Mouse (Mus musculus): ENCODE measurements around the gene Qrich1. TPM values are rescaled to one million over a fixed set of nuclear protein-coding genes. Genes with fewer than 3 reads are reported as not detected.
A peak's percentile ranks its signal among the peaks of the same experiment; 100 is the strongest.

Qrich1 gene
- polyA plus RNA-seq, 1 experiment from 2014 or later = 84.5 TPM

GRCm38 (mm10) chr9:108563671-108564070 is 47.1 kb downstream of the Qrich1 start:
- no peak for DNase-seq (ENCODE audit: low spot score)

DNA sequence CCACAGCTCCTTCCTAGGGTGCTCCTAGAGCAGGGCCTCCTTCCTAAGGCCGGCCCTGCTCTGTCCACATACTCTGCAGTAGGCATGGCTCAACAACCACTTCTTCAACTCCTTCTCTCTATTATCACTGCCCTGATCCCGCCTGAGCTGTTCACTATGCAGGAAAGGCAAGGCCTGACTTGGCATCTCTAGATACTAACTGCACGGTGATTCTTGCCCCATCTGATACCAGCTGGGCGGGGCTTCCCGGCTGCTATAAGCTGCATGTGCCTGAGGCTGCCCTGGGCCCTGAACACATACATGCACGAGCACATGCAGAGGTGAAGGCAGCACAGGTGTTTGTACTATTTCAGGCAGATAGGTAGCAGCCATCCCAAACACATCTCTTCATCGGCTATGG is 47.5 kb downstream of the Qrich1 start:
- no peak for DNase-seq (ENCODE audit: low spot score)

DNA sequence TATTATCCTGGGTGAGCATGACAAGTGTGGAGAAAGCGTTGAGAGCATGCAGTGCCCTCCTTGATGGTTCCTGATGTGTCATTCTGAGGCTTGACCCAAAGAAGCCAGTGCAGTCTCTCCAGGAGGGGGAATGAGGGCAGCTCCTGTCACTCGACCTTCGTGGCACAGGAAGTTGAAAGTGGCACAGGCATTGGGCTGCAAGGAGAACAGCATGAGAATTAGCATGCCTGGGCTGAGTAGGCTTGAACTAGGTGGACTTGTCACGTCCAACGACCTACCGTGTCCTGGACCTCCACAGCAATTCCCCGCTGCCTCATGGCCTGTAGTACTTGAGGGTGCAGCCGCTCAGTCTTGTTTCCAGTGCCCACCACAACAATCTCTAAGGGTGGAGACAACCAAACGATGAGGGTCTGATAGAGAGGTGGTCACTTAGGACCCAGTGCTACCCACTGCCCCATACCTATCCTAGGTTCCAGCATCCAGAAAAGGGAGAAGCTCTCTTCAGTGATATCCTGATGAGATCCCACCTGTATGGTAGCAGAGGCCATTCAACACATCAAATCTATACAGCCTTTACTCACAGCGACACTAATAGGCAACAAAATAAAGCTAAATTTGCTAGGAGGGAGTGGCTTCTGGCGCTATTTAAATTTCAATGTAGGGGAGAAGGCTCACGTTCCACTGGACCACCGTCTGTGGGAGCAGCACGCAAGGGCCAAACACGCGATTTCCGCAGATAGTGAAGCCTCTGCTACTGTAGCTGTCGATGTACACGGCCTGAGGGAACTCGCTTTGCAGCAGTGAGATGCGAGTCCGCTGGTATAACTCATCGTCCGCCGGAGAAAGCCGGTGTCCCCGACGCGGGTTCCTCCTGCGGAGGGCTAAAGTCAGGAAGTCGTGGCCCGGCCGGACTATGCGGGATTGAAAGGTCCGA is 49.5 kb downstream of the Qrich1 start:
- no peak for DNase-seq (ENCODE audit: low spot score)

GRCm38 (mm10) chr9:108566815-108567776 is 50.5 kb downstream of the Qrich1 start, which contains the start of gene Ndufaf3:
Gene Ndufaf3, minus strand, starts transcription at chr9:108567434.
- DNase-seq (ENCODE audit: low spot score) = peak; percentile 94

DNA sequence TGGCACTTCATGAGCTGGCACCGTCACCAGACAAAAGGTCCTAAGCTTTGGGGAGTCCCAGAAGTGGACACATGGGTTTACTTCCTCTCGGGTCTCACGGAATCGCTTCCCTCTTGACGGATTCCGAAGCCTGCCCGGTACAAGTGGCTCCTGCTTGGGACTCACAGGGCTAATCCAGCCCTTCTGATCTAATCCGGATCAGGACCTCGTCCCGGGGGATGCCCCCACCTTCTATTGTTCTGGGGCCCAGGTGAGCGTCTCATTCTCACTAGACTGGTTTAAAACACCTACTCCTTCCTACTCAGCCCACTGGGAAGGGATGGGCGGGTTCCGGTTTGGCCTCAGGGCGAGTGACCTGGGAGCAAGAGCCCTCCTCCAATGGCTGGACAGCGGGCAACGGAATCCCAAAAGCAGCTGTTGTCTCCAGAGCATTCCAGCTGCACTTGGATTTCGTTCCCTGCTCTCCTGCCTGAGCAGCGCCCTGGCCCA is 51.4 kb downstream of the Qrich1 start:
- DNase-seq (ENCODE audit: low spot score) = no peak

DNA sequence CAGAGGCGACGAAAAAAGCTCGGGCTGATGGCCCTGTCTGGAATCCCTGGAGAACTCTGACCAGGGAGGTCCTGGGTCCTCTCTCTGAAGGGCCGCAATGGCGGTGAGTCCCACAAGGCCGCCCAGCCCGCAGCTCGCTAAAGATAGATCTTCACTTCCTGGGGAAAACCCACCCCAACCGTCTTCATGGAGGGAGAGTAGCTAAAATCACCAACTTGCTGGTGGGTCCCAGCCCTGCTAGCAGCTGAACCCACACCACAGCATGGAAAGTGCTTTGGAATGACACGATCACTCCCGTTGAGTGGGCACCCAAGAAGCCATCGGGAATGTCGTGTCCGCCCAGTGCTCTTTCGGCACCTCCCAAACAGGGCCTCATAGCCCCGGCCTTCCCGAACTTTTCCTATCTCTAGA is 51.9 kb downstream of the Qrich1 start:
- DNase-seq (ENCODE audit: low spot score) = peak; percentile 19

GRCm38 (mm10) chr9:108569381-108570206 is 53.0 kb downstream of the Qrich1 start, which contains the start of gene Dalrd3:
Gene Dalrd3, plus strand, starts transcription at chr9:108569886.
- peak; percentile 93 for DNase-seq (ENCODE audit: low spot score)

DNA sequence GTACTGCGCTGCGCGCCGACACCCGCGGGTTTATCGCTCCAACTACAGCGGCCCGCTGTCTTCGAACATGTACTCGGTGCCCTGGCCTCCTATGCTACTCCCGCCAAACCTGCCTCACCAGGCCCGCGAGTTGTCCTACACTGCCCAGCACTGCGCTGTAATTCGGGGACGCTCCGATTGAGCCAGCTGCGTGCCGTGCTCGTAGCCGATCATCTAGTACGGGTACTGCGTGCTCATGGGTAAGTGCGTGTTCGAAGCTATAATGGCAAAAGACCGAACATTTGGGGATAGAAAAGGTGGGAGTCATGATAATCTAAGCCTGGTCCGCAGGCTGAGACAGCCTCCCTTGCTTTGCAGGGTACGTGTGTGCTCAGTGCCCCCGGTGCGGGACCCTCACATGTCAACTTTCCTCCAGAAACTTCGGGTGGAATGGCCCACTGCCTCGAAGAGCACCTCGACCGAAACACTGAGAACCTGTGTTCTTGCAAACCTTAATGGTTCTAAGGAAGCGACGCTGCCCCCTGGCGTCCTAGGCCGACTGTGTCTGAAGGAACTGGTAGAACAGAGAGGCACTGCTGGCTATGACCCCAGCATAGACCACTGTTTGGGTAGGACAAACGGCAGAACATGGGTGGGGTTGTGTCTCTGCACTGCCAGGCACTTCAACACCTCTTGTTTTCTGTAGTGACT is 53.7 kb downstream of the Qrich1 start:
- DNase-seq (ENCODE audit: low spot score) = peak; percentile 90

DNA sequence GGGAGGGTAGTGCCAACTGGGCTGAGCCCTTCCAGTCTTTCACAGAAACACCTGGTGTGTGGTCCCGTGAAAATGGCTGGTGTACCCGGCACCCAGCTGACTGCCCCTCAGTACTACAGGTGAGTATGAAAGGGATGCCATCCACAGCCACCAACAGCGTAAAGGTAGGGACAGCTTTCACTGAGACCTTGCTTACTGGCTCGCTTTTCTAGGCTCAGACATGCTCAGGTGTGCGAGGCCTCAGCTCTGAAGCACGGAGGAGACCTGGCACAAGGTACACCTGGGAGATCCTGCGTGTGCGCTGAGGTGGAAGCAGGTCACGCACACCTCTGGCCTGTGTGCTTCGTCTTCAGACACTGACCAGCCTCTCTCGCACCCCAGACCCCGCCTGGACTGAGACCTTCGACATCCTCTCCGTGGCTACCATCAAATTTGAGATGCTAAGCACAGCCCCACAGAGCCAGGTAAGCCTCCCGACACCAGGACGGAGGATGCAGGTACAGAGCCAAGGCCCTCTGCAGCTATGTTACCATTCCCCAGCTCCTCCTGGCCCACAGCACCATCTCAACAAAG is 54.9 kb downstream of the Qrich1 start:
- DNase-seq (ENCODE audit: low spot score) = no peak

- DNase-seq (ENCODE audit: low spot score) = no peak
Measured at GRCm38 (mm10) chr9:108572321-108572720, 55.7 kb downstream of the Qrich1 start.

DNA sequence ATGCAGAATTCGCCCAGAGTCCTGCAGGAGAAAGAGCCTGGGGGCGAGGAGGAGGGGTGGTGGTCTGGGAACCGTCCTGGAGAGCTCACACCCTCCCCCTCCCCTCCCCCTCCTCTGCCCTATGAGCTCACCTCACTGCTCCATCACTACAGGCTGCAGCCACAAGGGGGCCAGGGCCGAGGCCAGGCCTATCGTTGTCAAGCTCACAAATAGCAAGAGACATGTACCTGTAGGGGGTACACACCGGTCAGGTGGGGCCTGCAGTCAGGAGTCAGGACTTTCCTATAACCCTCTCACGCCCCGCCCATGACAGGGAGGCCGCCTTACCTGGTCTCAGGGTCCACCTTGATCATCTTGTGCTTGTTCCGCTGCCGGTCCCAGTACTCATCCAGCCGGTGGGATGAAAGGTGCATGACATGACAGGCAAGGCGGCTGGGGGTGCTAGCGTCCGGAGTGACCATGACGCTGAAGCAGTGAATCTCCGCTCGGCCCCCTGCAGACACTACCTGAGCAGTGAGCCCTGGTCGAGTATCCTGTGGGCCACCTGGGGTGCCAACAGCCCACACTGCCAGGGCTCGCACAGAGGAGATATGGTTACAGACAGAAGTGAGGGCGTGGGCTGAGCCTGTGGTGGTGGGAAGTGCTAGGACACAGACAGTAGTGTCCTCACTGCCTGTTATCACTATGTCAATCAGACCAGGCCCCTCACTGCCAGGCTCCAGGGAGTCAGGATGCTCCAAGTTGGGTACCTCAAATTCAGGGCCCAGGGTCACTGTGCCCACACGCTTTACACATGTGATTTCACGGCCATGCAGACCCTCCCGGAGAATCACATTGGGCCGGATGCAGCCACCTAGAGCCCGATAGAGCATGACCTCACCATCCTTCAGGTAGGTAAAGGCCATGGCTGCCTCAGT is 57.4 kb downstream of the Qrich1 start:
- DNase-seq (ENCODE audit: low spot score) = peak; percentile 74

DNA sequence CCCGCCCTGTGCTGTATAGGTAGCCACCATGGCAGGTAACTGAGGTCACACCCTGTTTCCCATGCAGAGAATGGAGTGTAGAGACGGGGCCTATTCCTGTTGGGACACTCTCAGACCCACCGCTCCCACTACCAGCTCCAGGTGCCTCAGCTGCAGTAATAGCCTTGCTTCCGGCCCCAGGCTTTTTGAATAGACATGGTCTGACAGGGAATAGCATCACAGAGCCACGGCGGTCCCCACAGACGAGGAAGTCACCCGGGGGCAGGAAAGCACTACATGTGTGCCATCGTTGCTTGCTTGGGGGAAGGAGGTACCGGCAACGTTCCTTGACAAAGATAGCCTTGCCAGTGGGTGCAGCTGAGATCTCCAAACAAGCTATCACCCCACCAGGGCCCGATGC is 58.3 kb downstream of the Qrich1 start:
- no peak for DNase-seq (ENCODE audit: low spot score)

- DNase-seq (ENCODE audit: low spot score) = no peak
Measured at GRCm38 (mm10) chr9:108575321-108576297, 59.0 kb downstream of the Qrich1 start.

- no peak for DNase-seq (ENCODE audit: low spot score)
Measured at GRCm38 (mm10) chr9:108577025-108577424, 60.4 kb downstream of the Qrich1 start.

GRCm38 (mm10) chr9:108577934-108578544 is 61.4 kb downstream of the Qrich1 start:
- DNase-seq (ENCODE audit: low spot score) = peak; percentile 43

GRCm38 (mm10) chr9:108578545-108579343 is 62.1 kb downstream of the Qrich1 start, which contains the start of gene Wdr6:
Gene Wdr6, minus strand, starts transcription at chr9:108578739.
- DNase-seq (ENCODE audit: low spot score) = peak; percentile 95
